Mouse (Mus musculus) neural tube, embryonic 15.5 days (tissue): ENCODE results near the gene Plcb1. TPM values are rescaled to one million over a fixed set of nuclear protein-coding genes. Genes with fewer than 3 reads are reported as not detected.
A peak's percentile ranks its signal among the peaks of the same experiment; 100 is the strongest.

ENCODE experiments used
- ATAC-seq: fragments of 200-750 bp; cut with Nextera tagmentation; 2 replicates; pipeline ENCODE4 v1.8.0; 2017; ENCODE audit warnings: mild to moderate bottlenecking, moderate TSS enrichment, moderate library complexity; ENCODE audit not compliant: low FRiP score
- H3K27ac ChIP-seq: fragments of 300-500 bp; sonication (generic); replicated peaks from 2 replicates; pipeline ENCODE4 v1.5.1; 2015; ENCODE audit warnings: mild to moderate bottlenecking, inconsistent platforms
- H3K27me3 ChIP-seq: fragments of 300-500 bp; sonication (generic); replicated peaks from 2 replicates; pipeline ENCODE4 v1.6.1; 2015; ENCODE audit warnings: inconsistent platforms
- H3K36me3 ChIP-seq: fragments of 300-500 bp; sonication (generic); 2 replicates; pipeline ENCODE4 v1.6.1; 2015; ENCODE audit warnings: inconsistent platforms
- H3K4me1 ChIP-seq: fragments of 300-500 bp; sonication (generic); 2 replicates; pipeline ENCODE4 v1.6.1; 2015; ENCODE audit warnings: inconsistent platforms
- H3K4me2 ChIP-seq: fragments of 300-500 bp; sonication (generic); 2 replicates; pipeline ENCODE4 v1.6.1; 2015; ENCODE audit warnings: inconsistent platforms, mild to moderate bottlenecking, moderate library complexity
- H3K4me3 ChIP-seq: fragments of 300-500 bp; sonication (generic); replicated peaks from 2 replicates; pipeline ENCODE4 v1.5.1; 2015; ENCODE audit warnings: mild to moderate bottlenecking, inconsistent platforms
- H3K9ac ChIP-seq: fragments of 300-500 bp; sonication (generic); replicated peaks from 2 replicates; pipeline ENCODE4 v1.6.1; 2015; ENCODE audit warnings: mild to moderate bottlenecking, inconsistent platforms
- H3K9me3 ChIP-seq: fragments of 300-500 bp; sonication (generic); replicated peaks from 2 replicates; pipeline ENCODE4 v1.6.1; 2016; ENCODE audit warnings: inconsistent platforms
- WGBS: fragments of 180-500 bp; shearing (Covaris S2); methylation state at CpG from one replicate; pipeline ENCODE4 v1.1.7; 2015; ENCODE audit warnings: mixed read lengths; 5-methylcytosine and 5-hydroxymethylcytosine counted together
- polyA plus RNA-seq: library from polyadenylated mRNA; unstranded; fragments of >200 nt; fragmentation: Nextera tagmentation; extraction: Ambion mirVana; gene quantifications from 2 replicates; pipeline ENCODE4 v1.2.1, GENCODE M21; 2015

Plcb1 gene
- polyA plus RNA-seq, 1 experiment from 2014 or later: 81.5 TPM

GRCm38 (mm10) chr2:135402916-135403315 lies 617.0 kb downstream of the Plcb1 start:
- H3K9me3 ChIP-seq: no peaks in the 10 kb centered on the region
- H3K36me3 ChIP-seq: no peaks in the 10 kb centered on the region
- 7% methylated on average over 1 of the region's 1 CpGs for WGBS
- no peaks in the 10 kb centered on the region for H3K4me1 ChIP-seq
- no peak overlapping the region for H3K4me3 ChIP-seq
- H3K27me3 ChIP-seq: no peaks in the 10 kb centered on the region
- no peak overlapping the region for H3K27ac ChIP-seq
- no peak overlapping the region for H3K4me2 ChIP-seq
- no peak for ATAC-seq
- H3K9ac ChIP-seq: no peak overlapping the region

GRCm38 (mm10) chr2:135403344-135403743 lies 617.5 kb downstream of the Plcb1 start:
- 41% methylated on average over 6 of the region's 6 CpGs for WGBS
- peak; percentile 68; the same call in 1 of the 2 replicates for ATAC-seq

GRCm38 (mm10) chr2:135404095-135404494 lies 618.2 kb downstream of the Plcb1 start:
- no peak for ATAC-seq
- H3K36me3 ChIP-seq: no peaks in the 10 kb centered on the region
- no peak overlapping the region for H3K4me3 ChIP-seq
- H3K27me3 ChIP-seq: no peaks in the 10 kb centered on the region
- 42% methylated on average over 1 of the region's 1 CpGs for WGBS
- no peaks in the 10 kb centered on the region for H3K9me3 ChIP-seq
- no peak overlapping the region for H3K27ac ChIP-seq
- H3K4me2 ChIP-seq: no peak overlapping the region
- no peak overlapping the region for H3K9ac ChIP-seq
- H3K4me1 ChIP-seq: 0 out of 2 replicates have a peak, but pooled peaks cover under 1% of the 10 kb centered on the region

More at GRCm38 (mm10) chr2:135403344-135403743, 617.5 kb downstream of the Plcb1 start:
- Histone ChIP-seq H3K4me2 (no peak overlapping the region), H3K4me1 (no peaks in the 10 kb centered on the region), H3K9me3 (no peaks in the 10 kb centered on the region), H3K27me3 (no peaks in the 10 kb centered on the region), H3K4me3 (no peak overlapping the region), H3K27ac (no peak overlapping the region), H3K36me3 (no peaks in the 10 kb centered on the region), H3K9ac (no peak overlapping the region)

- H3K4me3 ChIP-seq: no peak overlapping the region
- no peaks in the 10 kb centered on the region for H3K36me3 ChIP-seq
- H3K9me3 ChIP-seq: no peaks in the 10 kb centered on the region
- no peak overlapping the region for H3K4me2 ChIP-seq
- no peak overlapping the region for H3K9ac ChIP-seq
- H3K27me3 ChIP-seq: no peaks in the 10 kb centered on the region
- 0 out of 2 replicates have a peak, but pooled peaks cover 4% of the 10 kb centered on the region for H3K4me1 ChIP-seq
- no peak overlapping the region for H3K27ac ChIP-seq
- WGBS: 16% methylated on average over 5 of the region's 5 CpGs
- ATAC-seq: no peak
Observed at GRCm38 (mm10) chr2:135409418-135410097, 623.7 kb downstream of the Plcb1 start.

DNA sequence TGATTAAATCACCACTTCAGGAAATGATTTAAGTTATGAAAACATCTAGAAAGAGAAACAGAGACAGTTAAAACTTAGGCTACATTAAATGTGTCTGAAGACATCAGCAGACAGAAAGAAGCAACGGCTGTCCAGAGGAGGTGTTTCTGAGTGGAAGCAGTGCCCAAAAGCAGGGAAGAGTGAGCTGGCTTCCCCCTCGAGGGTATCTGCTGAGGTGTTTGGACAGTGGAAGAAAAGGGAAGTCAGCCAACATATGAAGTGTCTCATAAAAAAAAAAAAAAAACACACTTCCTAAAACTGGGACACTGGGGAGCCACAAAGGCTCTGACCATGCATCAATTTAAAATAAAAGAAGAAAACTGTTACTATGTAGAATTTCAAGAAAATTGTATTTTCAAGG lies 625.8 kb downstream of the Plcb1 start:
- 0 out of 2 replicates have a peak, but pooled peaks cover 4% of the 10 kb centered on the region for H3K4me1 ChIP-seq
- no peaks in the 10 kb centered on the region for H3K36me3 ChIP-seq
- H3K27ac ChIP-seq: no peak overlapping the region
- no peak overlapping the region for H3K9ac ChIP-seq
- no peak overlapping the region for H3K4me2 ChIP-seq
- H3K27me3 ChIP-seq: no peaks in the 10 kb centered on the region
- no peak overlapping the region for H3K4me3 ChIP-seq
- 71% methylated on average over 2 of the region's 2 CpGs for WGBS
- no peak for ATAC-seq
- H3K9me3 ChIP-seq: no peaks in the 10 kb centered on the region

- Histone ChIP-seq H3K4me1 (0 out of 2 replicates have a peak, but pooled peaks cover 6% of the 10 kb centered on the region), H3K4me3 (no peak overlapping the region)
- no peak for ATAC-seq
Observed at GRCm38 (mm10) chr2:135415137-135415536, 629.3 kb downstream of the Plcb1 start.

DNA sequence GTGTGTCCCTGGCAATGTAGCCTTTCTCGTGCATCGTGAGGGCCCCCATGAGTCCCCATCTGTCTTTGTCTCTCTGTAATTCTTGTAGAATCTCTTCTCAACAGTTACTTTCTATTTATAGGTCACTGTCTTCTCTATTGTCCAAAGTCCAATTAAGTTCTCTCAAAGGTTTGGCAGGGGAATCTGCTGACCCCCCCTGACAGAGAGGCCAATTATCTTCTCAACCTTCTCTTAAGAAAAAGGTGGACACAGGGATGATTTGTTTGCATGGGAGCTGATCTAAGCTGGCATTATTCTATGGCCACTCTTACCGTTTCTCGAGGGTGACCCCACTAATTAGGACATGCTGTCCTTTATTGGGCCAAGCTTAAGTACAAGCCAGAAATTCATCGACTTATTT lies 633.4 kb downstream of the Plcb1 start:
- Histone ChIP-seq H3K9ac (no peak overlapping the region), H3K4me2 (no peak overlapping the region), H3K4me3 (no peak overlapping the region), H3K4me1 (0 out of 2 replicates have a peak, but pooled peaks cover 6% of the 10 kb centered on the region), H3K27me3 (no peaks in the 10 kb centered on the region), H3K9me3 (no peaks in the 10 kb centered on the region), H3K36me3 (0 out of 2 replicates have a peak, but pooled peaks cover 2% of the 10 kb centered on the region), H3K27ac (no peak overlapping the region)
- no peak for ATAC-seq
- 49% methylated on average over 5 of the region's 5 CpGs for WGBS

More at GRCm38 (mm10) chr2:135415137-135415536, 629.3 kb downstream of the Plcb1 start:
- Histone ChIP-seq H3K27ac (no peak overlapping the region), H3K36me3 (no peaks in the 10 kb centered on the region), H3K4me2 (no peak overlapping the region), H3K9me3 (no peaks in the 10 kb centered on the region), H3K27me3 (no peaks in the 10 kb centered on the region), H3K9ac (no peak overlapping the region)
- 72% methylated on average over 4 of the region's 4 CpGs for WGBS

GRCm38 (mm10) chr2:135434947-135435515 lies 649.2 kb downstream of the Plcb1 start:
- ATAC-seq: no peak
- no peak overlapping the region for H3K9ac ChIP-seq
- H3K36me3 ChIP-seq: no peaks in the 10 kb centered on the region
- WGBS: 86% methylated on average over 5 of the region's 5 CpGs
- no peak overlapping the region for H3K4me3 ChIP-seq
- H3K9me3 ChIP-seq: no peaks in the 10 kb centered on the region
- no peak overlapping the region for H3K27ac ChIP-seq
- no peaks in the 10 kb centered on the region for H3K27me3 ChIP-seq
- peaks cover 3% of the 10 kb centered on the region; the same call in 1 of the 2 replicates for H3K4me1 ChIP-seq
- no peak overlapping the region for H3K4me2 ChIP-seq

- Histone ChIP-seq H3K27me3 (no peaks in the 10 kb centered on the region), H3K27ac (no peak overlapping the region), H3K36me3 (no peaks in the 10 kb centered on the region), H3K9ac (no peak overlapping the region), H3K4me2 (no peak overlapping the region), H3K4me3 (no peak overlapping the region), H3K4me1 (peaks cover 3% of the 10 kb centered on the region; the same call in 1 of the 2 replicates), H3K9me3 (no peaks in the 10 kb centered on the region)
- no peak for ATAC-seq
- 93% methylated on average over 3 of the region's 3 CpGs for WGBS
Observed at GRCm38 (mm10) chr2:135439034-135439433, 653.2 kb downstream of the Plcb1 start.

GRCm38 (mm10) chr2:135439546-135440517 lies 654.0 kb downstream of the Plcb1 start:
- Histone ChIP-seq H3K27me3 (no peaks in the 10 kb centered on the region), H3K9ac (no peak overlapping the region), H3K27ac (0 out of 2 replicates have a peak overlapping the region, but pooled peaks have one; percentile 1), H3K36me3 (no peaks in the 10 kb centered on the region), H3K9me3 (no peaks in the 10 kb centered on the region), H3K4me2 (peak overlapping the region; percentile 37), H3K4me1 (peaks cover 3% of the 10 kb centered on the region; the same call in 1 of the 2 replicates), H3K4me3 (no peak overlapping the region)
- 6% methylated on average over 7 of the region's 7 CpGs for WGBS
- peak; percentile 70; the same call in 1 of the 2 replicates for ATAC-seq

DNA sequence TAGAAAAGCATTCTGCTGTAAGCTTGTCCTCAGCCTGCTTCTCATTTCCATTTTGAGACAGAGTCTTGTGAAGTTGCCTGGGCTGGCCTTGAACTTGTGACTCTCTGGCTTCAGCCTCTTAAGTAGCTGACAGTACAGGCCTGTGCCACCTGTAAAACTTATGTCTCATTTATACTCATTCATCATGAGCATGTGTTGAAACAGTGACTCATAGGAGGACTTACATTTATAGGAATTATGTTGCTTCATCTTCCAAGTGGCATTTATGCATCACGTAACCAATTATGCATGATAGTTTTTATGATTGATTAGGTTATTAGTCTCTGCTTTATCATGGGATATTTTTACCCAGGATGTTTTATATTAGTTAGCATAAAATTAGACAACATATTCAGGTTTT lies 667.7 kb downstream of the Plcb1 start:
- H3K9me3 ChIP-seq: no peaks in the 10 kb centered on the region
- ATAC-seq: no peak
- no peaks in the 10 kb centered on the region for H3K36me3 ChIP-seq
- no peaks in the 10 kb centered on the region for H3K27me3 ChIP-seq
- H3K4me2 ChIP-seq: no peak overlapping the region
- H3K27ac ChIP-seq: no peak overlapping the region
- no peak overlapping the region for H3K4me3 ChIP-seq
- no peaks in the 10 kb centered on the region for H3K4me1 ChIP-seq
- H3K9ac ChIP-seq: no peak overlapping the region
- 89% methylated on average over 1 of the region's 1 CpGs for WGBS
